Mouse (Mus musculus) layer of hippocampus, postnatal 10 days (tissue): ENCODE results near the gene Ptpro. TPM values are rescaled to one million over a fixed set of nuclear protein-coding genes. Genes with fewer than 3 reads are reported as not detected.

ENCODE experiments used
- DNase-seq, 2 experiments: peaks; one replicate each; pipeline ENCODE4 v3.0.0; 2021; ENCODE audit warnings: low spot score in 2 of 2
- total RNA-seq, 2 experiments: library from RNA; stranded (reverse); gene quantifications; 2 replicates each; pipeline ENCODE4 v1.2.3; 2021

The Ptpro gene
- total RNA-seq, 2 experiments from 2014 or later = 85.8 to 94.2 TPM

GRCm38 (mm10) chr6:137382546-137382945 lies 130.4 kb downstream of the Ptpro start:
- DNase-seq = no peak

GRCm38 (mm10) chr6:137386344-137386743 lies 134.2 kb downstream of the Ptpro start:
- DNase-seq = no peak

DNA sequence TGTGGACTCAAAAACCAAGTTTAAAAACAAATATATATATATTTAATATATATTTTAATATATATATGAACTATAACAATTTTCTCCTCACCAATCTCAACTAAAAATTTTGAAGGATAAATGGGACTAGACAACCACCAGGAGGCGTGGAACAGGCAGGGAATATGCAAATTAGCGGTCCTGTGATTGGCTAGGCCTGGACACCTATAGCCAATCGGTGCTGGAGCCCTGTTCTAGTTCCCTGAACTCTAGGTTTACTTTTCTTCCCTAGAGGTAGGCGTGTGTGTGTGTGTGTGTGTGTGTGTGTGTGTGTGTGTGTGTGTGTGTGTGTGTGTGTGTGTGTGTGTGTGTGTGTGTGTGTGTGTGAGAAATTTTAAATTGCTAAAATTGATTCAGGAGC lies 134.8 kb downstream of the Ptpro start:
- DNase-seq = no peak

GRCm38 (mm10) chr6:137395075-137395474 lies 143.0 kb downstream of the Ptpro start:
- no peak for DNase-seq

DNA sequence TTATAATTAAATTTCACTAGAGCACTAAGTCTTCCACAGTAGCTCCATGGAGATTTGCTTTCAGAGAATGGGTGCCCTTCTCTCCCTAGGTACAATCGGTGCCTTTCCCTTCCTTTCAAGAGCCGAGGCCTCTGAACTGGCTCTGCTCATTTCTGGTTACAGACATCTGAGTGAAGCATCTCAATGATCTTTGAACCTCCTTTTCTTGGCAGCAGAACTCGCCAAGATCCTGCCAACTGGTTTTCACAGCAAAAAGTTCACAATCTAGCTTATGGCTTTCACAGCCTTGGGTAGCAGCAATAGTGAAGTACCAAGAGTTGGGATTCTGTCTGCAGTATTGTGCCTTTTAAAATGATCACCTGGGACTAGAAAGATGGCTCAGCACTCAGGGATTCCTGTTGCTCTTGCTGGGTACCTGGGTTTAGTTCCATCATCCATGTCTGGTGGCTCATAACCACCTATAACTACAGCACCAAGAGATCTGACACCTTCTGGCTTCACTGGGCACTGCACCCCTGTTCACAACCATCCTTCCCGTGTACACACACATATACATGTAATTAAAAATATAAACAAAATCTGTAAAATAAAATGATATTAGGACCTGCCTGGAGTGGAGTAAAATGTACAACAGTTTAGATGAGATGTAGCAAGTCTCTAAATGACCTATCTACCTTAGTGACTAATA lies 144.1 kb downstream of the Ptpro start:
- DNase-seq = peak in 1 of 2 experiments; percentile 38

DNA sequence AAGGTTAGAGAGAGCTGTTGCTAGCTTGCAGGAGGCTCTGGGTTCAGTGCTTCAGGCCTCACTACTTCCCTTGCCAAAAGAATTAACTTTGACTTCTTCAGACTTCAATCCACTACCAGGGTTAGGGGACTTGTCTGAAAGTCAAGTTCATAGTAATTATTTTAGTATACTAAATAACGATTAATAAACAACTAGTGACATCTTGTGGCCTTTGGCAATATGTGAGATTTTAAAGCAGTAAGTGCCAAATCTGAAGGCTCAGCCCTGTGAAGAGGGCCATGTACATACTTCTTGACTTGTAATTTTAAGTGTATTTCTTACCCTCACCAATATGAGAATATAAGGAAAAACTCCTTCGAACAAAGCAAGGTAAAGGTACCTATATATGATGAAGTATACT lies 145.2 kb downstream of the Ptpro start:
- no peak for DNase-seq

DNA sequence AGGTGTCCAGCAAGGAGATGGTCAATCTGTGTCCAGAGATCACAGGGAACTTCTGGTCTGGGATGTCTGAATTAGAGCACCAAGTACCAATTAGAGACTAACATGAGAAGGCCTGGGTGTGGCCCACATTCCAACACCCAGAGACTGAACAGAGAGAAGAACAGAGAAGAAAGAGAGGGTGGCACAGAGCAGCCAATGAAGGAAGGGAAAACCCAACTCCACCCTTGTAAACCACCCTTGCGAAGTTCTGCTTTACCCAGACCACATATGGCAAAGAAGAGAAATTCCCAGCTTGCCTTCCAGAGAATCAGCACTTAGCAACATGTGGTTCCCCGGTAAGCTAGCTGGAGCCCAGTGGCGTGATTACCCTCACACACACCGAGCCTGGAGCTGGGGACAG lies 152.1 kb downstream of the Ptpro start:
- no peak for DNase-seq

GRCm38 (mm10) chr6:137405690-137406089 lies 153.6 kb downstream of the Ptpro start:
- no peak for DNase-seq

- DNase-seq = no peak
Observed at GRCm38 (mm10) chr6:137410510-137410909, 158.4 kb downstream of the Ptpro start.

DNA sequence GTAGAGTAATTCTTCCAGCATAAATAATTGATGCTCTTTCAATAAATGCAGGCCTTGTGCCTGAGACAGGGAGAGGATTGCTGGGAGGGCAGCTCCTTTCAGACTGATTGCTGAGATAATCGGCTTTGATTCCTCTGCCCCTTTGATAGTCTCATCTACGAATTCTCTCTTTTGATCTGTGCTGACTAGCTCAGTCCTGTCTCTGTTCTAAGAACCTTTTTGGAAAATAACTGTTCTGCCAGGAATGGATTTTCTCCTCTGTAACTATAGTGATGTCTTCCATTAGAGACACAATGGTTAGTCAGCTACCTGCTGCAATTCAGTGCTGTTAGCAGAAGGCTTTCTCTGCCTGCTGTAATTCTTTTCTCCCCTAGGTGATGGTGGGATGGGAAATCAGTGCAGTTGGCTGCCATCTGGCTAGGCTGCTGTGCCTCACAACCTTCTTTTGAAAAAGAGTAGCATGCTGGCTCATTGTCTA lies 159.8 kb downstream of the Ptpro start:
- peak in 1 of 2 experiments; percentile 30 for DNase-seq

GRCm38 (mm10) chr6:137413045-137413444 lies 160.9 kb downstream of the Ptpro start:
- no peak for DNase-seq

DNA sequence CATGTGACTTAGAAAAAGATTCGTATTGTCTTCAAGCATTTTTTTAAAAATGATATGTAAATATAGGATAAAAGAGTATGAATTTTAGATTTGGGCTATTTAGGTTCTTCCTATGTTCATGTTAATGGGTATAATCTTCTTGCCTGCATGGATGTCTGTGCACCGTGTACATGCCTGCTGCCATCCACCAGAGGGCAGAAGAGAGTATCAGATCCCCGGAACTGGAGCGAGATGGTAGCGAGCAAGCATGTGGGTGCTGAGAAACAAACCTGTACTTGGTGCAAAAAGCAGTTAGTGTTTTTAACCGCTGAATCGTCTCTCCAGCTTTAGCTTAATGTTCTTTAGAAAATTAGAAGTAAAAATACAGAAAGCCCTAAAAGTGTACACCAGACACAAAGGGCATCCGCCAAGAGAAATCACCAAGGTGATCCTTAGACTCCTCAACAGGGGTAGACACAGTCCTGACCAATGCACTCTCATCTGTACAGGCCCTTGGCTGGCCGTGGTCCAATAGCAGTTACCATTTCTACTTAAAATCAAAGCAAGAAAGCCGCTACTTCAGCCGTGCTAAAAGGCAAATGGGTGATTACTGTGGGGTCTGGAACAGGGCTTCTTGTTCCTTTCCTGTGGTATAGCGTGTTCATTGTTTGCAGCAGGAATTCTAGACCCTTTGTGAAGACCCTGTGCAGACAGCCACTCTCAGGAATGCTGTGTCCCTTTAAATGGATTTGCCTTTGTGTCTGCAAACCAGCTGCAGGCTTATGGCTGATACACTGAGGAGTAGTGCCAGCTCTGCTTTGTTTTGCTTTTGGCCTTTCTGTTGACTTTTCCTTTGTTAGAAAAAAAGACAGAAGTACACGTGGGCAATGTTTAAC lies 162.6 kb downstream of the Ptpro start:
- peak; percentile 50 to 58 for DNase-seq

DNA sequence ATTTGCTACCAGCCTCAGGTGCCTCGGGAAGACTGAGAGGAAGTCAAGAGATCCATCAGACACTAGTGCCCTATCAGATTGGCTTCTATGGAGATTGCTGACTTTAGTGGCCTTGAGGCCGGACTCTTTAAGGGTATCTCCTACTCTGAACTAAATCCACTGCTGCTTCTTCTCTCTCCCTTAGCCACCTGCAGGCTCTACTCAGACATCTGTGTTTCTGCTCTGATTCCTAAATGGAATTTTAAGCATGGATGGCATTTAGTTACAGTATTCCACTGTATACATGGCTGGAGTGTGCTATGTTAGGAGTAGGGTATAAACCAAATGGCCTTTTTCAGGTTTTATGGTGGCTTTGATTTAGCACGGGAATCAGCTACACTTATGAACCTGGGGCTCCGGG lies 170.7 kb downstream of the Ptpro start:
- no peak for DNase-seq

DNA sequence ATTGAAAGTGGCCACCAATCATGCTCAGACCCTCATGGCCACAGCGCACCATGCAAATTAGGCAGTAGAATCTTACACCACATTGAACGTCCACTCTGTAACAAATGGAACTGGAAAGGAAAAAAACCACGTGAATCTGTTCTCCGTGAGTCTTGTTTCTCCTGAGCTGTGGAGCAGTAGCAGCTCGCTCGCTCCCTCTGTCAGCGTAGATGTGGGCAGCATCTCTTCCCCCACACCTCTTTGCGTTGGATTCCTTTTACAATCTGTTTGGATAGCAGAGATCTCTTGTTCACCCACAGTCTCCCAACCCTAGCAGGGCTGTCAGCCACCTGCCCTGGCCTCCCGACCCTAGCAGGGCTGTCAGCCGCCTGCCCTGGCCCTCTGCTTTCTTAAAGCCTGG lies 171.7 kb downstream of the Ptpro start:
- DNase-seq = no peak

GRCm38 (mm10) chr6:137425500-137426432 lies 173.6 kb downstream of the Ptpro start:
- DNase-seq = no peak

GRCm38 (mm10) chr6:137433521-137434137 lies 181.5 kb downstream of the Ptpro start:
- peak; percentile 22 to 49 for DNase-seq

DNA sequence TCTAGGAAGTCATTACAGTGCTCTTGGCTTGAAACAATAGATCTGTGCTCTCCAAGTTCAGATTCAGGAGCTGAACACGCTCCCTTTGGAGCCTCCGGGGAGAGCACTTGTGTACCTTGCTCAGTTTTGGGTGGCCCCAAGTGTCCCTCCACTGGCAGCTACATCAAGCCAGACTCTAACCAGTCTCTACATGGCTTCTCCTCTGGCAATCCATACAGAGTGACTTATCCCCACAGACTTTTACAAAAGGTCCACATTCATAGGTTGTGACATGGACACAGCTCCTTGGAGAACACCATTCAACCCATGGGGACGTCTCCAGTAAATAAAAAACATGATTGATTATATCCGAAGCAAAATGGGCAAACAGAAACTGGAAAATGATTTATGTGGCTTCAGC lies 185.4 kb downstream of the Ptpro start:
- no peak for DNase-seq

DNA sequence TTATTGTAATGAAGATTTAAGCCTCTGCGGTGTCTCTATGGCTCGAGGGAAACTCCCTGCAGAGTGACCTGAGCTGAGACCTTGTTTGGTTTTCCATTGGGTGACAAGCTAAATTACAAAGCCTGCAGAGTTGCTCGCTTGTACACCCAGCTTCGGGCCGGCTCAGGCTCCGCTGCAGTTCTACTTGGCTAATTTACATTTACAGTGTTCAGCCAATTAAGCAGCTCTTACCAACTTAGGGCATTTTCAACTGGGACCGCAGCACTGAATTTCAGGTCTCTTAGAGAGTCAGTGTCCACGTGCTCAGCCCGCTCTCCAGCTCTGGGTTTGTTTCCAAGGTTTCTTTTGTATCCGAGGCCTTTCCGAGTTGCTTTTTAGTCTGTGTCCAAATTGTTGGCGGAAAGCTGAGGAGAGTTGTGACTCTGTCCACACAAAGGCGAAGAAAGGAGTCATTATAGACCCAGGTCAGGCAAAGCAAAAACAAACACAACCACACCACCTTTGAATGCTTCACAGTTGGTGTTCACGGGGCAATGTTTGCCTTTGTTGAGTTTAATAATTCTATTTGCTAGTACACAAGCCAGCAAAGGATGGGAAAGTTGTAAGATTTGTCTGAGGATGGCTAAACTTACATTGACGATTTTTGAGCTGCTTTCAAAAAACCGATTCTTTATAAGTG lies 185.9 kb downstream of the Ptpro start:
- DNase-seq = peak in 1 of 2 experiments; percentile 26

GRCm38 (mm10) chr6:137440559-137441486 lies 188.7 kb downstream of the Ptpro start:
- no peak for DNase-seq
